In the genomic region with DNA sequence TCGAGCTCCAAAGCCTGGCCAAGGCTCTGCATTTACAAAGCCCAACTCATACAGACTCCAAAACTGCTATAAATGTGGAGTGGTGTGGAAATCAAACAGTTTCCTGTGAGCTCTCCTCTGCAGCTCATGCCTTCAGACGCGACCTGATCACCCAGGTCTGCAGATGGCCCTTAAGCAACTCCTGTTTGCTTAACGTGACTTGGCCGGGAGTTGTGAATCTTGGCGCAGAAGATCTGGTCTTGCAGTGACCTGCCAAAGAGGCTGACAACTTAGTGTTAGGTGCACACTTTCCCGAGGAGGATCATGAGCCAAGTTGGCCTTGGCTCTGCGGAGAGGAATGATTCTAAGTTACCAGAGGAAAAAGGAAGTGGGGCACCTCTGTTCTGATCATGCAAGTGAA, we compare ENCODE assay signal across 13 mouse cellular contexts.
DNase-seq lines count a peak whose midpoint lies in the region; TF ChIP-seq lines count a peak whose summit lies in the region.
"Had no signal": no experiment of that assay in that cellular context is flagged by ENCODE, and none has a peak within 500 bp of the region (broad histone marks: within the 10 kb centered on the region; RNA-seq: fewer than 3 reads in every experiment).

No protein-coding gene starts in this region.

- peak overlapping the region; percentile 36; the same call in 1 of the 2 replicates for H3K4me2 ChIP-seq in CH12.LX (ENCODE audit: insufficient read depth, low read depth, poor library complexity, severe bottlenecking)
- H3K4me2 ChIP-seq: forebrain, embryonic 13.5 days; heart, embryonic 13.5 days; liver, embryonic 15.5 days had no signal

- peak; percentile 9 for DNase-seq in heart, adult 8-10 months (ENCODE audit: low spot score)
- DNase-seq in heart, embryonic 10.5 days (ENCODE audit: low spot score) = no peak
- DNase-seq in CH12.LX (ENCODE audit: extremely low read depth) = no peak
- DNase-seq in fat pad, adult 2 months (ENCODE audit: extremely low read depth, low read depth, low spot score) = peak; percentile 94
- peak; percentile 4 to 20 for DNase-seq in heart, postnatal 36 days
- DNase-seq in thymus, postnatal 25 days = no peak
- no peak for DNase-seq in spleen, postnatal 4 days (ENCODE audit: low spot score in 2 of 2)
- DNase-seq: cerebellum, adult 2 months; layer of hippocampus, adult 9-11 months; spleen, adult 18-20 months had no signal

- H3K36me3 ChIP-seq in heart, embryonic 10.5 days = peaks cover 6% of the 10 kb centered on the region; the same call in 1 of the 2 replicates
- no peaks in the 10 kb centered on the region for H3K36me3 ChIP-seq in CH12.LX (replicated peaks in 1 of 2; ENCODE audit: control insufficient read depth in 1 of 2, insufficient read depth in 1 of 2, low read length in 1 of 2)
- H3K36me3 ChIP-seq: liver, embryonic 15.5 days had no signal

- H3K79me2 ChIP-seq in CH12.LX (replicated peaks; ENCODE audit: control insufficient read depth, extremely low read depth, insufficient read depth, poor library complexity, severe bottlenecking) = no peaks in the 10 kb centered on the region

- dilution Hi-C loops in CH12.LX (cut with MboI; ENCODE audit: extremely low pct_ligation_motif_present, extremely low pct_unique_long_range_greater_than_20kb, low sequenced_read_pairs) = no loop called here

- in situ Hi-C loops in CH12.LX (cut with MboI; ENCODE audit: low pct_ligation_motif_present, low pct_unique_long_range_greater_than_20kb, low sequenced_read_pairs) = no loop called here

- H3K4me1 ChIP-seq in heart, embryonic 10.5 days = no peaks in the 10 kb centered on the region
- H3K4me1 ChIP-seq in CH12.LX (ENCODE audit: control insufficient read depth in 1 of 2, insufficient read depth in 2 of 2) = no peaks in the 10 kb centered on the region
- H3K4me1 ChIP-seq: forebrain, embryonic 13.5 days; heart, embryonic 13.5 days; liver, embryonic 15.5 days had no signal

- no peak for TF ChIP-seq RAD21 in CH12.LX (IDR thresholded peaks at IDR 0.05; ENCODE audit: low read depth, low read length)

- TF ChIP-seq EP300 in CH12.LX (IDR thresholded peaks at IDR 0.05; ENCODE audit: low read length) = no peak

- H3K27ac ChIP-seq in heart, embryonic 10.5 days = no peak overlapping the region
- H3K27ac ChIP-seq in CH12.LX (ENCODE audit: insufficient read depth, low read depth) = no peak overlapping the region
- H3K27ac ChIP-seq: forebrain, embryonic 13.5 days; heart, embryonic 13.5 days; liver, embryonic 15.5 days had no signal

- intact Hi-C loops in heart, postnatal 36 days (cut with DNase I) = no loop called here

- no peak for TF ChIP-seq CTCF in CH12.LX (conservative IDR thresholded peaks at IDR 0.05 in 1 of 2, IDR thresholded peaks at IDR 0.05 in 1 of 2; ENCODE audit: low read depth in 2 of 2, low read length in 2 of 2)

- no peak overlapping the region for H3K9ac ChIP-seq in CH12.LX (ENCODE audit: insufficient read depth, low read depth)
- H3K9ac ChIP-seq: forebrain, embryonic 13.5 days; heart, embryonic 13.5 days; liver, embryonic 15.5 days had no signal

- H3K4me3 ChIP-seq in heart, embryonic 10.5 days = no peak overlapping the region
- H3K4me3 ChIP-seq in CH12.LX (replicated peaks in 1 of 3; ENCODE audit: low read depth in 2 of 3, low read length in 2 of 3, poor library complexity in 1 of 3) = no peak overlapping the region
- H3K4me3 ChIP-seq: forebrain, embryonic 13.5 days; heart, embryonic 13.5 days; liver, embryonic 15.5 days had no signal

- no peaks in the 10 kb centered on the region for H3K27me3 ChIP-seq in heart, embryonic 10.5 days (ENCODE audit: insufficient read depth, poor library complexity, severe bottlenecking)
- no peaks in the 10 kb centered on the region for H3K27me3 ChIP-seq in CH12.LX (replicated peaks)
- H3K27me3 ChIP-seq: forebrain, embryonic 13.5 days; heart, embryonic 13.5 days; liver, embryonic 15.5 days had no signal

- 78% methylated on average over 8 of the region's 8 CpGs for WGBS in heart, embryonic 10.5 days

- no peak for TF ChIP-seq POLR2A in CH12.LX (IDR thresholded peaks at IDR 0.05; ENCODE audit: low read depth, low read length)

- no peaks in the 10 kb centered on the region for H3K9me3 ChIP-seq in heart, embryonic 10.5 days
- no peaks in the 10 kb centered on the region for H3K9me3 ChIP-seq in CH12.LX (replicated peaks; ENCODE audit: low read length)
- H3K9me3 ChIP-seq: liver, embryonic 15.5 days had no signal

TF ChIP-seq in CH12.LX, 34 proteins besides CTCF, POLR2A, EP300 and RAD21:
- TF ChIP-seq PAX5 (IDR thresholded peaks at IDR 0.05; ENCODE audit: low read length) (no peak), IRF4 (IDR thresholded peaks at IDR 0.05; ENCODE audit: low read depth, low read length) (no peak), TBP (conservative IDR thresholded peaks at IDR 0.05; ENCODE audit: low read depth, low read length) (no peak), BHLHE40 (IDR thresholded peaks at IDR 0.05; ENCODE audit: low read depth, low read length) (no peak), MYC (IDR thresholded peaks at IDR 0.05; ENCODE audit: low read depth, low read length) (no peak), USF1 (IDR thresholded peaks at IDR 0.05; ENCODE audit: low read depth, low read length) (no peak), GABPA (IDR thresholded peaks at IDR 0.05; ENCODE audit: insufficient replicate concordance, low read depth, low read length) (no peak)

Comparison
In these comparisons a context has a peak if more than half of its experiments do, and no peak if none do; other contexts are left out.
1. DNase-seq: peak in heart, adult 8-10 months (single experiment), fat pad, adult 2 months (single experiment) and heart, postnatal 36 days (2 of 2); none in heart, embryonic 10.5 days (single experiment), CH12.LX (single experiment), thymus, postnatal 25 days (single experiment) and spleen, postnatal 4 days (0 of 2).